Mouse (Mus musculus): ENCODE results near the gene Itprid1. TPM values are rescaled to one million over a fixed set of nuclear protein-coding genes. Genes with fewer than 3 reads are reported as not detected.

Itprid1 gene
- polyA plus RNA-seq, 1 experiment: 0.19 TPM

DNA sequence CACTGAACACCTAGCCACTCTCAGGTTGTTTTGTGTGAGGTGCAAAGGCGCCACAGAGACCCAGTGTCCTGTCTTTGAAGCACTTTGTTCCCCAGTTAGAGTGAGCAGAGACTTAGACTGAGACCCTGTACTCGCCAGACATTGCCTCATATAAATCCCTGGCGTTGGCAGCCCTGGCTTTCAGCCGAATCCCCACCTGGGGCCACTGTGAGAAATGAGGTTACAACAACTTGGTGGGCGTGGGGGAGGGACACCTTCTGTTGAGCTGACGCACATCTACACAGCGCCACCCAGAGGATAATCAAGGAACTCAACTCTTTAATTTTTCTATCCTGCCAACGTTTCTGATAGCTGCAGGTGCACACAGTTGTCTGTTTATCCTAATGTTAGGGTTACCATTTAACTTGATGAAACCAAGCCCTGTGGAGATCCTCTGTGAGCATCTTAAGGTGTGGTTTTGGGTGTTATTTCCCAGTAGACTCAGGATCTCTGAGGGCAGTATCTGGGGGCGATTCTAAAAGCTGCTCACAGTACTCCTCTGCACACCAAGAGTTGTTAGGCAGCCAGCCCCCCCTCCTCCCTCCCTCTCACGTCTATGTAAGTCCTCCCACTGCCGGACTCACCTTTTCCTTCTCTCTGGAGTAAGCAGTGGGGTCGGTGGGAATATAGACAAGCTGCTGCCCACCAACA is 32.6 kb upstream of the Itprid1 start:
- Histone ChIP-seq H3K27ac (ENCODE audit: insufficient read depth, low read length) (no peak overlapping the region), H3K9ac (ENCODE audit: low read depth, poor library complexity, severe bottlenecking) (no peak overlapping the region), H3K9me3 (replicated peaks; ENCODE audit: control insufficient read depth, insufficient read depth, low read length, poor library complexity, severe bottlenecking) (no peaks in the 10 kb centered on the region), H3K27me3 (ENCODE audit: control insufficient read depth, insufficient read depth, low read length, poor library complexity, severe bottlenecking) (no peaks in the 10 kb centered on the region), H3K4me3 (ENCODE audit: low read depth, low read length) (no peak overlapping the region), H3K36me3 (ENCODE audit: control insufficient read depth, insufficient read depth, low read length, poor library complexity, severe bottlenecking) (no peaks in the 10 kb centered on the region), H3K4me1 (ENCODE audit: control insufficient read depth, insufficient read depth, low read length) (peaks cover 1% of the 10 kb centered on the region)
- no peak for TF ChIP-seq POLR2A (IDR thresholded peaks at IDR 0.05; ENCODE audit: insufficient read depth, low read length)
- TF ChIP-seq CTCF (IDR thresholded peaks at IDR 0.05; ENCODE audit: low read depth, low read length): peak; percentile 69
- TF ChIP-seq EP300 (IDR thresholded peaks at IDR 0.05; ENCODE audit: insufficient read depth, low read depth, low read length): 0 out of 2 replicates have a peak, but pooled peaks have one; percentile 19

DNA sequence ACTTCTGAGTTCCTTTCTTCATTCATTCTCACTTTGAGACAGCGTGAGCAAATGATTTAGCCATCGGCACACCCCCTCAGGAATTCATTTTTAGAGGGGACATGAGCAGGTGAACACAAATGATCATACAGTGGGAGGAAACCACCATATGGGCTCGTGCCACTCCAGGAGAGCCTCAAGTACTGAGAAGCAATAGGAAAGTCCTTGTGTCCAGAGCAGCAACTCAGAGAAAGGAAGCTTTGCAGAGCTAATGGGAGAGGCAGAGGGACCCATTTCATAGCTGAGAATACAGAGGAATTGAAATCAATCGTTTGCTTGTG is 32.1 kb upstream of the Itprid1 start:
- Histone ChIP-seq H3K4me3 (ENCODE audit: low read depth, low read length) (no peak overlapping the region), H3K36me3 (ENCODE audit: control insufficient read depth, insufficient read depth, low read length, poor library complexity, severe bottlenecking) (no peaks in the 10 kb centered on the region), H3K27ac (ENCODE audit: insufficient read depth, low read length) (no peak overlapping the region), H3K9ac (ENCODE audit: low read depth, poor library complexity, severe bottlenecking) (no peak overlapping the region), H3K4me1 (ENCODE audit: control insufficient read depth, insufficient read depth, low read length) (peaks cover 1% of the 10 kb centered on the region), H3K9me3 (replicated peaks; ENCODE audit: control insufficient read depth, insufficient read depth, low read length, poor library complexity, severe bottlenecking) (no peaks in the 10 kb centered on the region), H3K27me3 (ENCODE audit: control insufficient read depth, insufficient read depth, low read length, poor library complexity, severe bottlenecking) (no peaks in the 10 kb centered on the region)
- no peak for TF ChIP-seq POLR2A (IDR thresholded peaks at IDR 0.05; ENCODE audit: insufficient read depth, low read length)
- TF ChIP-seq EP300 (IDR thresholded peaks at IDR 0.05; ENCODE audit: insufficient read depth, low read depth, low read length): no peak
- no peak for TF ChIP-seq CTCF (IDR thresholded peaks at IDR 0.05; ENCODE audit: low read depth, low read length)

DNA sequence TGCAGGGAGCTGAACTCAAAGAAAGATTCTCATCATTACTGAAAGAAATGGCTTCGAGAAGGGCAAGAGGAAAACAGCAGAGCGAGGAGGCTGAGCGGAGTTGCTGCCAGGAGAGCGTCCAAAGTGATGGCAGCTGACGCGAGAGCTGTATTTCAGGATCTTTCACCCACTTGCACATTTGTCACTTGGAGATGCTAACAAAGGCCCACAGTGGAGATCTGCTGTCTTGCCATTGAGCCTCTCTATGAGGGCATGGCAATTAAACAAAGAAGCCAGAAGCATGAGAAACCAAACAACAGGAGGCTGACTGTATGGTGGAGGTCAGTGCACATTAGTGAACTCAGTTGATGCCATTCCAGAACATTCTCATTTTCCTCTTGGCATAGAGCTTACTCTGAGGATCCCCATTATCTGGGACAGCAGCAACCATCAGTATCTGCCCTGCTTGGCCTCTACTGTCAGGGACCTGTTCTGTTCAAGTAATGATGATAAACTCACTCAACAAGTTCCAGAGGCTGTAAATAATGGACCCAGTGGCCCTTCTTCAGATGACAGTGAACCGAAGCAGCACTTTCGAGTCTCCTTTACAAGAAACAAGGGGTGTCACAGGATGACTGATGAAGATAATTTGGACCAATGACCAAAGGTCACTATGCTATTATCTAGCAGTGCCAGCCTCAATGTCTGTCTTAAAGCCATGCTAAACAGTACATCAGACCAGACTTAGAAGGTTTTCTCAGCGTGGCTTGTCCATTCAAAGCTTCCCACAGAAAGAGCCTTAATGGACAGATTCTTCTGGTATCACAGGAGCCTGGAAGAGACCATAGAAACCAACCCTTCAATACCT is 31.2 kb upstream of the Itprid1 start:
- Histone ChIP-seq H3K4me3 (ENCODE audit: low read depth, low read length) (no peak overlapping the region), H3K4me1 (ENCODE audit: control insufficient read depth, insufficient read depth, low read length) (no peaks in the 10 kb centered on the region), H3K27ac (ENCODE audit: insufficient read depth, low read length) (no peak overlapping the region), H3K9ac (ENCODE audit: low read depth, poor library complexity, severe bottlenecking) (no peak overlapping the region), H3K27me3 (ENCODE audit: control insufficient read depth, insufficient read depth, low read length, poor library complexity, severe bottlenecking) (no peaks in the 10 kb centered on the region), H3K36me3 (ENCODE audit: control insufficient read depth, insufficient read depth, low read length, poor library complexity, severe bottlenecking) (no peaks in the 10 kb centered on the region), H3K9me3 (replicated peaks; ENCODE audit: control insufficient read depth, insufficient read depth, low read length, poor library complexity, severe bottlenecking) (no peaks in the 10 kb centered on the region)
- TF ChIP-seq EP300 (IDR thresholded peaks at IDR 0.05; ENCODE audit: insufficient read depth, low read depth, low read length) (no peak), CTCF (IDR thresholded peaks at IDR 0.05; ENCODE audit: low read depth, low read length) (no peak), POLR2A (IDR thresholded peaks at IDR 0.05; ENCODE audit: insufficient read depth, low read length) (no peak)

DNA sequence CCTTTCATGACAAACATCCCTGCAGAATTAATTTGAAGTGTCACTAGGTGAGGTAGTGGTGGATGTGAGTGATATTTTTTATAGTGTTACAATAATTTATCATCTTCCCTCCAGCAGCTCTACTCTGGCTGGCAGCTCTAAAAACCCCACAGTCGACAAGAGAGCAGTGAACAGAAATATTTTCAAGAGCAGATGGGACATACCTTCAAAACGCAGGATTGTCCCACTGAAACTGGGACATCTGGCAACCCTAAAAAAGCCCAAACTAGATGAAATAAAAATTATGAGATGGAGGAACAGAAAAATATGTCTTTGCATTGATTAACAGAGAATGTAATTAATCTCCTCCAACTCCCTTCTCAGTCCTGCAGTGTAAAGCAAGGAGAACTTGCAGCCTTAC is 30.2 kb upstream of the Itprid1 start:
- no peaks in the 10 kb centered on the region for H3K4me1 ChIP-seq (ENCODE audit: control insufficient read depth, insufficient read depth, low read length)
- H3K36me3 ChIP-seq (ENCODE audit: control insufficient read depth, insufficient read depth, low read length, poor library complexity, severe bottlenecking): no peaks in the 10 kb centered on the region
- H3K9ac ChIP-seq (ENCODE audit: low read depth, poor library complexity, severe bottlenecking): no peak overlapping the region
- no peak overlapping the region for H3K4me3 ChIP-seq (ENCODE audit: low read depth, low read length)
- H3K27me3 ChIP-seq (ENCODE audit: control insufficient read depth, insufficient read depth, low read length, poor library complexity, severe bottlenecking): no peaks in the 10 kb centered on the region
- no peaks in the 10 kb centered on the region for H3K9me3 ChIP-seq (replicated peaks; ENCODE audit: control insufficient read depth, insufficient read depth, low read length, poor library complexity, severe bottlenecking)
- TF ChIP-seq EP300 (IDR thresholded peaks at IDR 0.05; ENCODE audit: insufficient read depth, low read depth, low read length) (no peak), POLR2A (IDR thresholded peaks at IDR 0.05; ENCODE audit: insufficient read depth, low read length) (no peak), CTCF (IDR thresholded peaks at IDR 0.05; ENCODE audit: low read depth, low read length) (no peak)
- H3K27ac ChIP-seq (ENCODE audit: insufficient read depth, low read length): no peak overlapping the region

DNA sequence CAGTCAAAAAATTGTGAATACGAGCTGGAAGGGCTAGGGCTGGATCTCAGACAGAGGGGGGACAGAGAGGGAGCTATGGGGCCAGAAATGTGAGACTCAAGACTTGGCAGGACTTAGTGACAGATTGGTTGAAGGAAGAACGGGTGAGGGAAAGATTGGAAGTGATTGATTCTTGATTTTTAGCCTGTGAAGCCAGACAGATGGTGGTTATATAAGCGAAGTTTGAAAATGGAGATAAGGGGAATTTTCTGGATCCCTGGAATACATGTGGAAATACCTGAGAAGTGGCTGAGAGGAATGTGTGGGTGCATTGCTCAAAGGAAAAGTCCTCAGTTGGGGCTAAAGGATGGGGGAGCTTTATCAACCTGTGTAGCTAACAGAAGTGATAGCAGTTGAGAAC is 28.0 kb upstream of the Itprid1 start:
- Histone ChIP-seq H3K9ac (ENCODE audit: low read depth, poor library complexity, severe bottlenecking) (no peak overlapping the region), H3K27me3 (ENCODE audit: control insufficient read depth, insufficient read depth, low read length, poor library complexity, severe bottlenecking) (no peaks in the 10 kb centered on the region), H3K27ac (ENCODE audit: insufficient read depth, low read length) (no peak overlapping the region), H3K4me1 (ENCODE audit: control insufficient read depth, insufficient read depth, low read length) (no peaks in the 10 kb centered on the region), H3K4me3 (ENCODE audit: low read depth, low read length) (no peak overlapping the region), H3K36me3 (ENCODE audit: control insufficient read depth, insufficient read depth, low read length, poor library complexity, severe bottlenecking) (no peaks in the 10 kb centered on the region), H3K9me3 (replicated peaks; ENCODE audit: control insufficient read depth, insufficient read depth, low read length, poor library complexity, severe bottlenecking) (no peaks in the 10 kb centered on the region)
- no peak for TF ChIP-seq CTCF (IDR thresholded peaks at IDR 0.05; ENCODE audit: low read depth, low read length)
- TF ChIP-seq POLR2A (IDR thresholded peaks at IDR 0.05; ENCODE audit: insufficient read depth, low read length): no peak
- TF ChIP-seq EP300 (IDR thresholded peaks at IDR 0.05; ENCODE audit: insufficient read depth, low read depth, low read length): no peak

DNA sequence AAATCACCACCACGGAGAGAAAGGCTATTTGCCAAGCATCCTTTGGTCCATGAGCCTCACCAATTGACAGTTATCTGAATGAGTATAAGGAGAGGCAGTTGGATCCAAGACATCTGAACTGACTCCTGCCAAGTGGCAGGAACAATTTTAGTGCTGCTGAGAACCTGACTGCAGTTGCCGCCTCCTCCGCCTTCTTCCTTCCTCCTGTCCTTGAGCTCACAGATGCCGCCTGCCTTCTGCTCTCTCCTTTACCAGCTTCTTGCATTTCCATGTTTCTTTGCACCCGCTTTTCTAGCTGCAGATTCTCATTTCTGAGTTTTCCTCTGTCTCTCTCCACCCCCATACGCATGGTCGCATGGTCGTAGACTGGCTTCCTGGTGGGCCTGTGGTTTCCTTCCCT is 25.5 kb upstream of the Itprid1 start:
- Histone ChIP-seq H3K36me3 (ENCODE audit: control insufficient read depth, insufficient read depth, low read length, poor library complexity, severe bottlenecking) (no peaks in the 10 kb centered on the region), H3K4me3 (ENCODE audit: low read depth, low read length) (no peak overlapping the region), H3K9me3 (replicated peaks; ENCODE audit: control insufficient read depth, insufficient read depth, low read length, poor library complexity, severe bottlenecking) (no peaks in the 10 kb centered on the region), H3K4me1 (ENCODE audit: control insufficient read depth, insufficient read depth, low read length) (no peaks in the 10 kb centered on the region), H3K9ac (ENCODE audit: low read depth, poor library complexity, severe bottlenecking) (no peak overlapping the region), H3K27me3 (ENCODE audit: control insufficient read depth, insufficient read depth, low read length, poor library complexity, severe bottlenecking) (no peaks in the 10 kb centered on the region; the same call in none of the 2 replicates), H3K27ac (ENCODE audit: insufficient read depth, low read length) (no peak overlapping the region)
- TF ChIP-seq POLR2A (IDR thresholded peaks at IDR 0.05; ENCODE audit: insufficient read depth, low read length) (no peak), CTCF (IDR thresholded peaks at IDR 0.05; ENCODE audit: low read depth, low read length) (no peak)
